Comparison of ENCODE assay signal across 8 mouse cellular contexts in the genomic region with DNA sequence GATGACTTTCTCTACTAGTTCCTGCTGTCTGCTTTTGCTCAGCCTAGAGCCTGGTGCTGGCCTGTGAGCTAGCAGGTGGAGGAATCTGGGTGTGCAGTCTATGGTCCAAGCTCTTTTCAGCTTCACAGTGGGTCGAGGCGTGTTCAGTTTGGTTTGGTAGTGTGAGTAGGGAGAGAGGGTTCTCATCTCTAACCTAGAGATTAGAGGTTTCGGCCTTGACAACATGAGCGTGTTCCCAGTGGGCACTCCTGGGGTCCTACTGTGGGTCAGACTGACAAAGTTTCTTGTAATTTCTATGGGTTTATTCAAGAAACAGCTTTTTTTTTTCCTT. TPM values are rescaled to one million over a fixed set of nuclear protein-coding genes. Genes with fewer than 3 reads are reported as not detected.
A peak's percentile ranks its signal among the peaks of the same experiment; 100 is the strongest.
DNase-seq lines count a peak whose midpoint lies in the region; ATAC-seq and TF ChIP-seq lines count a peak whose summit lies in the region.

No protein-coding gene starts in this region.

- peak overlapping the region; percentile 91 for H3K9ac ChIP-seq in heart, embryonic 13.5 days
- 0 out of 2 replicates have a peak overlapping the region, but pooled peaks have one; percentile 2 for H3K9ac ChIP-seq in hindbrain, embryonic 12.5 days
- no peak overlapping the region for H3K9ac ChIP-seq in midbrain, embryonic 11.5 days (ENCODE audit: low read length)

- peak overlapping the region; percentile 93 for H3K4me2 ChIP-seq in heart, embryonic 13.5 days
- H3K4me2 ChIP-seq in hindbrain, embryonic 12.5 days (replicated peaks): peak overlapping the region; percentile 85
- peak overlapping the region; percentile 87 for H3K4me2 ChIP-seq in midbrain, embryonic 11.5 days

- H3K27me3 ChIP-seq in heart, embryonic 13.5 days (replicated peaks): peaks cover 6% of the 10 kb centered on the region; the same call in 1 of the 2 replicates
- peaks cover 17% of the 10 kb centered on the region for H3K27me3 ChIP-seq in hindbrain, embryonic 12.5 days
- H3K27me3 ChIP-seq in midbrain, embryonic 11.5 days (ENCODE audit: control insufficient read depth, insufficient read depth, low read length): no peaks in the 10 kb centered on the region; the same call in 1 of the 2 replicates

- TF ChIP-seq POLR2A in cortical plate, adult 2 months (IDR thresholded peaks at IDR 0.05; ENCODE audit: extremely low read depth, insufficient read depth, low read length): no peak

- H3K4me1 ChIP-seq in heart, embryonic 13.5 days: peaks cover 41% of the 10 kb centered on the region
- H3K4me1 ChIP-seq in cortical plate, adult 2 months (ENCODE audit: control insufficient read depth, insufficient read depth, low read length): peaks cover 1% of the 10 kb centered on the region; the same call in 1 of the 2 replicates
- peaks cover 22% of the 10 kb centered on the region for H3K4me1 ChIP-seq in hindbrain, embryonic 12.5 days
- peaks cover 12% of the 10 kb centered on the region for H3K4me1 ChIP-seq in midbrain, embryonic 11.5 days (ENCODE audit: control insufficient read depth, insufficient read depth, low read length)

- H3K9me3 ChIP-seq in heart, embryonic 13.5 days: no peaks in the 10 kb centered on the region
- no peaks in the 10 kb centered on the region for H3K9me3 ChIP-seq in hindbrain, embryonic 12.5 days (replicated peaks)
- H3K9me3 ChIP-seq in midbrain, embryonic 11.5 days (ENCODE audit: control insufficient read depth, low read length): no peaks in the 10 kb centered on the region

- peak overlapping the region; percentile 86 for H3K4me3 ChIP-seq in heart, embryonic 13.5 days
- H3K4me3 ChIP-seq in cortical plate, adult 2 months (ENCODE audit: insufficient read depth, low read length): peak overlapping the region; percentile 72
- H3K4me3 ChIP-seq in hindbrain, embryonic 12.5 days: peak overlapping the region; percentile 45
- H3K4me3 ChIP-seq in midbrain, embryonic 11.5 days (ENCODE audit: low read depth, low read length): no peak overlapping the region

- peak overlapping the region; percentile 86 for H3K27ac ChIP-seq in heart, embryonic 13.5 days (replicated peaks)
- H3K27ac ChIP-seq in cortical plate, adult 2 months (ENCODE audit: insufficient read depth, low read length): no peak overlapping the region
- no peak overlapping the region for H3K27ac ChIP-seq in hindbrain, embryonic 12.5 days
- no peak overlapping the region for H3K27ac ChIP-seq in midbrain, embryonic 11.5 days (ENCODE audit: low read depth, low read length)

- peaks cover 31% of the 10 kb centered on the region for H3K36me3 ChIP-seq in heart, embryonic 13.5 days
- no peaks in the 10 kb centered on the region for H3K36me3 ChIP-seq in hindbrain, embryonic 12.5 days
- no peaks in the 10 kb centered on the region for H3K36me3 ChIP-seq in midbrain, embryonic 11.5 days (ENCODE audit: control insufficient read depth, insufficient read depth, low read length)

- DNase-seq in heart, postnatal 4 days: no peak
- DNase-seq in midbrain, embryonic 11.5 days (ENCODE audit: low spot score, missing footprints): no peak
- no peak for DNase-seq in right cerebral cortex, postnatal 10 days (ENCODE audit: low spot score in 2 of 2)
- DNase-seq in urinary bladder, adult 2 months (ENCODE audit: low spot score): no peak

- TF ChIP-seq CTCF in cortical plate, adult 2 months (IDR thresholded peaks at IDR 0.05; ENCODE audit: extremely low read depth, insufficient read depth, low read length): no peak

- ATAC-seq in heart, embryonic 13.5 days (ENCODE audit: extremely low read depth, insufficient number of reproducible peaks, low FRiP score, low TSS enrichment): no peak
- no peak for ATAC-seq in hindbrain, embryonic 12.5 days (ENCODE audit: low FRiP score)
- ATAC-seq in midbrain, embryonic 11.5 days (ENCODE audit: low FRiP score): no peak
- ATAC-seq in granulocyte monocyte progenitor cell, adult 5-6 weeks (replicated peaks; ENCODE audit: poor library complexity, severe bottlenecking): no peak

- WGBS in heart, embryonic 13.5 days: 29% methylated on average over 4 of the region's 4 CpGs
- 62% methylated on average over 4 of the region's 4 CpGs for WGBS in hindbrain, embryonic 12.5 days
- 67% methylated on average over 4 of the region's 4 CpGs for WGBS in midbrain, embryonic 11.5 days

RNA-seq across cellular contexts. Expression of a gene that starts 2.1 kb away (rescaled TPM):
- polyA plus RNA-seq in heart, embryonic 13.5 days (2015; fragmentation: Nextera tagmentation; extraction: Ambion mirVana): 65.6 and 69.3 TPM in 2 replicates
- total RNA-seq in heart, postnatal 4 days (2021): 100 to 1,000 TPM; 139 to 143 TPM
- polyA plus RNA-seq in cortical plate, adult 2 months (2012; rRNA removed): 47.7 and 55.0 TPM in 2 replicates
- polyA plus RNA-seq in hindbrain, embryonic 12.5 days (2016; fragmentation: Nextera tagmentation; extraction: Ambion mirVana): 42.3 and 46.1 TPM in 2 replicates
- polyA plus RNA-seq in midbrain, embryonic 11.5 days (2014; fragmentation: Nextera tagmentation; extraction: Ambion mirVana): 20.2 and 20.7 TPM in 2 replicates
- not detected in 2 replicates for total RNA-seq in granulocyte monocyte progenitor cell, adult 5-6 weeks (2014; fragmentation: Nextera tagmentation)
- total RNA-seq in granulocyte monocyte progenitor cell, adult 5-6 weeks (2017): 0.62 and 1.2 TPM in 2 replicates
- polyA plus RNA-seq in urinary bladder, adult 2 months (2012; rRNA removed): 182 and 201 TPM in 2 replicates
